Mouse (Mus musculus) left cerebral cortex, adult 2 months (tissue): ENCODE measurements at regions not wholly inside any gene's neighbourhood (a gene's known extent, or its start where the extent isn't known, plus 50 kb on each side); places are given as distances from the start of the nearest gene placed in this dataset.

Experiments
- DNase-seq, 2 experiments: peaks; one replicate each; pipeline ENCODE4 v3.0.0; 2021 to 2022; ENCODE audit warnings: low spot score in 2 of 2, mixed read lengths in 1 of 2; ENCODE audit errors: extremely low spot score in 1 of 2
- H3K27ac ChIP-seq: fragments of 200-600 bp; 2 replicates; pipeline ENCODE4 v1.8.1; 2022
- H3K4me3 ChIP-seq: fragments of 200-600 bp; 2 replicates; pipeline ENCODE4 v1.8.1; 2022
- CTCF ChIP-seq: fragments of 200-600 bp; IDR thresholded peaks from 2 replicates; pipeline ENCODE4 v1.8.1; 2022; ENCODE audit warnings: antibody characterized with exemption, mild to moderate bottlenecking, moderate library complexity
- intact Hi-C: fragments of 180-260 bp; cut with DNase I; formaldehyde crosslinking; loops from one replicate; pipeline ENCODE4 v1.15.1; 2025

DNA sequence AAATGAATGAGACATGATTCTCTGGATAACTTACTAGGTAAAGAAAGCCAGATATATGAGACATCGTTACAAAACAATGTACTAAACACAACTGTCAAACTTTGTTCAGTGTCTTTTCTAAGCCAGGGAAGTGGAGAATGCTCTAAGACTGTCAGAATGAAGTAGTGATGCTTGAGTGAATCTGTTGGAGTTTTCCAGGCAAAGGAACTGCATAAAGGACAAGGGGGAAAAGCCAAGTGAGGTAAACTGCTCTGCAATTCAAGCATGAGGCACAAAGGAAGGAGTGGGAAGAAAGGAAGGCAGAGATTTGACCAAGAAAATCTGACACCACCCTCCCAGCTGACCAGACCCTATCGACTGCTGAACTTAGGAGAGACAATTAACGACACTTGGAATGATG lies 500.3 kb upstream of the Rps6ka3 start:
- intact Hi-C loops: no loop called here
- H3K4me3 ChIP-seq: no peak overlapping the region
- no peak for TF ChIP-seq CTCF

DNA sequence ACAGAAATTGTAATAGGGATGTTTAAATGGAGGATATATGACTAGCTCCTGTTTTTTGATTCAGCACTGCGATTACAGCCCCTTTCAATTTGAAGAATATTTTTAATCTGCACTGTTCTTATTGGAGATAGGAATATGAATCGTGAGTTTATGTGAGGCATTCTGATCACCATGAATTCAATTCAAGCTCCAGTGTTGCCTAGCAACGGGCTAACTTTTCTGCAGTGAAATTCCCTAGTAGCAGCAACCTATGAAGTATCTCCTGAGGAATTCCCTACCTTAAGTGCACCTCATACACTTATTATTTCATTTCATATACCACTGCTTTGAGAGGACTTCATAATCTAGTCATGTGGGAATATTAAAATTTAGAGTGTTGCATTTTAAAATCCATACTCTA lies 465.4 kb upstream of the Rps6ka3 start:
- H3K27ac ChIP-seq: no peak overlapping the region
- intact Hi-C loops: no loop called here
- no peak for DNase-seq
- no peak for TF ChIP-seq CTCF
- no peak overlapping the region for H3K4me3 ChIP-seq

More for the DNA sequence above, 500.3 kb upstream of the Rps6ka3 start:
- no peak for DNase-seq
- H3K27ac ChIP-seq: no peak overlapping the region

DNA sequence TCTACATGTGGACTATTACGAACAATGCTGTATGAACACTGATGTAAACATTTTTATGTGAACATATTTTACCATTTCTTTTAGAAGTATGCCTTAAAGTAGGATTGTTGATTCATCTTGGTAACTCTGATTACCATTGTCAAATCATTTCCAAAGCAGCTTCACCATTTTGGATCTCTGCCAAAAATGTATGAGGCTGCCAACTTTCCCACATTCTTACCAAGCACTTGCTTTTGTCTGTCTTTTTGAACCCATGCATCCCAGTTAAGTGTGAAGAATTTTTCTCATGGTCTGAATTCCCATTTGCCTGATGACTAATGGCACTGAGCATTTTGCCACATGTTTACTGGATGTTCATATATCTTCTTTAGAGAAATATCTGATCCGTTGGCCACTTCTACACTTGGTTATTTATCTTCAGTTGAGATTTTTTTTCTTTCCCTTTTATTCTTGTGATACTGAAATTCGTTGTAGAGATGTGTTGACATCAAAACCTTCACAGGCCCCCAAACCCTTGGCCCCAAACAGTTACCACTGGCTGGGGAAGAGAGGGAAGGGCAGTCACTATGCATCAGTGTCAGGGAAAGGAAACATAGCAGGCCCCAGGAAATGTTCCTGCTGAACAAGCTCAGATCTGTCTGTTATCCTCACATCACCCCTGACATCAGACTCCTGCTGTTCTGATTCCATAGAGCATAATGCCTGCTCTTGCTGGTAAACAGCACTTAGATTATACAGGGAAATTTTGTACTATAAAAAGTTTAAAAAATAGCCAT lies 464.2 kb upstream of the Rps6ka3 start:
- DNase-seq: no peak
- no peak overlapping the region for H3K4me3 ChIP-seq
- no peak for TF ChIP-seq CTCF
- intact Hi-C loops: no loop called here
- no peak overlapping the region for H3K27ac ChIP-seq
